Mouse (Mus musculus) bone marrow macrophage, adult 2 months (primary cell): ENCODE results near the gene Prss44.

Experiments used
- CTCF ChIP-seq: IDR thresholded peaks from 2 replicates; pipeline ENCODE4 v1.5.1; 2012; ENCODE audit warnings: low read depth, mild to moderate bottlenecking, low read length, moderate library complexity
- POLR2A ChIP-seq: IDR thresholded peaks from 2 replicates; pipeline ENCODE4 v1.6.1; 2012; ENCODE audit warnings: mild to moderate bottlenecking, low read depth, low read length, borderline replicate concordance

- TF ChIP-seq POLR2A: no peak
- TF ChIP-seq CTCF: peak; percentile 40; the same call in 1 of the 2 replicates
These were observed 32.5 kb upstream of the Prss44 start for GRCm38 (mm10) chr9:110781256-110781721.
